Mouse (Mus musculus): ENCODE results near the gene Prdm8. TPM values are rescaled to one million over a fixed set of nuclear protein-coding genes. Genes with fewer than 3 reads are reported as not detected.

Gene Prdm8
- not detected in 2 replicates for polyA plus RNA-seq (2016; fragmentation: Nextera tagmentation; extraction: Ambion mirVana)

DNA sequence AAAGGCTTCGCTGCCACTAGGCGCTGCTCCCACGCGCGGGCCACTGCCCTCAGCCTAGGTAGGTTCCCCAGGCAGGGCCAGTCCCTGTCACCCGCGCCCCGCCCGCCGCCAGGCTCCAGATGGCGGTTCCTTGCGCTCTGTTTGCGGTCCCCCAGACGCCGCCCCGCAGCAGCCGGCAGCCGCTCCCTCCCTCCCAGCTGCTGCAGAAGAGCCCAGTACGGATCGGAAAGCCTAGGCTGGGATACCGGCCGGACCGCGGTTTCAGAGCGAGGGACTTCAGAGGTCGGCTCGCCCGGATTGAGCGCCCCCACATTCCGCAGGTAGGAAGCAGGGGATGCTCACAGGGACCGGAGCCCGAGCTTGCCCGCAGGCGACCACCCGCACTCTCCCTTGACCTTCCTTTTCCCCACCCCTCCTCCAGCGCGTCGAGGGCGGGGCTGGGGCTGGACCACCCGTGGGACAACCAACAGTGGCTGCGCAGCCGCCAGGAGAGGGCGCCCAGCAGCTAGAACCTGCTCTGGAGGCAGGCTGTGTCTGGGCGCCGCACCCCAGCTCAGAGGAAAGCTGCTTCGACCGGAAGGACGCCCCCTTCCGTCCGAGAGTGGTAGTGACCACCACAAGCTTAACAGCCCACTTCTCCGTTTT, at the start of gene Prdm8:
Prdm8 (plus strand) TSS at position 19 of the 645 bp plus-strand sequence.
- no peak within 1 kb of the TSS for H3K27ac ChIP-seq (ENCODE audit: poor library complexity, severe bottlenecking)
- peak within 1 kb of the TSS; percentile 84 for H3K4me2 ChIP-seq
- no peaks in the 10 kb centered on the region for H3K9me3 ChIP-seq (replicated peaks)
- H3K9ac ChIP-seq: peak within 1 kb of the TSS; percentile 49
- 0% methylated on average over 43 of the region's 51 CpGs for WGBS
- H3K36me3 ChIP-seq: no peaks in the 10 kb centered on the region
- peaks cover 36% of the 10 kb centered on the region for H3K4me1 ChIP-seq (replicated peaks)
- peak within 1 kb of the TSS; percentile 60 for H3K4me3 ChIP-seq
- H3K27me3 ChIP-seq (replicated peaks): peaks cover 62% of the 10 kb centered on the region
- ATAC-seq (ENCODE audit: insufficient number of reproducible peaks, low FRiP score): peak; percentile 90

GRCm38 (mm10) chr5:98127074-98127473, 39.9 kb upstream of the Prdm8 start:
- Histone ChIP-seq H3K9me3 (replicated peaks) (no peaks in the 10 kb centered on the region), H3K36me3 (no peaks in the 10 kb centered on the region), H3K4me2 (no peak overlapping the region), H3K9ac (no peak overlapping the region), H3K4me3 (no peak overlapping the region), H3K27ac (ENCODE audit: poor library complexity, severe bottlenecking) (no peak overlapping the region), H3K27me3 (replicated peaks) (no peaks in the 10 kb centered on the region), H3K4me1 (replicated peaks) (no peaks in the 10 kb centered on the region)
- 76% methylated on average over 3 of the region's 3 CpGs for WGBS
- no peak for ATAC-seq (ENCODE audit: insufficient number of reproducible peaks, low FRiP score)

DNA sequence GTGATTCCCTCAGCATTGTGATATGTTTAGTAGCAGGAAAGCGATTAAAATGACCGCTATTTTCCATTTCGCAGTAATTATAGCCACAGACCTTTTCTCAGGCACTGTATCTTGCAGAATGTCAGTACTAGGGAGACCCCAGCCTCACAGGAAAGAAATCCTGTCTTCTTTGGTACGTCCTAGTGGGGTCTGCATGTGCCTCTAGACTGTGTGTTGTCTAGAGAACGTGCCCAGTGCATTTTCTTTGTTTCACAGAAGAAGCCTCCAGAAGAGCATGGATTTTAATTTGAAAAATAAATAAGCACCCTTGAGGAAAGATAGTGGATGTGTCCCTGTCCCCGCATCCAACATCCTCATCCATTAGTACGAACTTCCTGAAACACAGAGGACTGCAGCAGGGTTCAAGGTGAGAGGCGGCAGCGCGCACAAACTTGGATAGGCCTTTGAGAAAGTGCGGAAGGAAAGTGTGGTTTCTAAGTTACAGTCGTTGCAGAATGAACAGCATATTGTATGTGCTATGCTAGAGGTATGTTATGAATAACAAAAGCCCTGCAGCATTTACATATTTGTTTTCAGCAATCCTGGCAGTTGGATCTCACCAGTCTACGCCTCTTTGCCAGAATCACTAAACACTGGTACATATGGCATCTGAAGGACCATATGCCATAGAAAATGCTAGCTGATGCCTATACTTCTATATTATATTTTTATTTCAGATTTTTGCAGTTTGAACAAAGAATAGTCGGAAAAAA, 28.3 kb upstream of the Prdm8 start:
- WGBS: 76% methylated on average over 14 of the region's 14 CpGs
- no peak for ATAC-seq (ENCODE audit: insufficient number of reproducible peaks, low FRiP score)
- Histone ChIP-seq H3K4me2 (no peak overlapping the region), H3K4me1 (replicated peaks) (no peaks in the 10 kb centered on the region), H3K27me3 (replicated peaks) (no peaks in the 10 kb centered on the region), H3K9ac (no peak overlapping the region), H3K4me3 (no peak overlapping the region), H3K36me3 (no peaks in the 10 kb centered on the region), H3K9me3 (replicated peaks) (no peaks in the 10 kb centered on the region), H3K27ac (ENCODE audit: poor library complexity, severe bottlenecking) (no peak overlapping the region)

GRCm38 (mm10) chr5:98139297-98139660, 27.7 kb upstream of the Prdm8 start:
- Histone ChIP-seq H3K9me3 (replicated peaks) (no peaks in the 10 kb centered on the region), H3K27me3 (replicated peaks) (no peaks in the 10 kb centered on the region), H3K27ac (ENCODE audit: poor library complexity, severe bottlenecking) (no peak overlapping the region), H3K9ac (no peak overlapping the region), H3K4me3 (no peak overlapping the region), H3K4me2 (no peak overlapping the region), H3K4me1 (replicated peaks) (no peaks in the 10 kb centered on the region), H3K36me3 (no peaks in the 10 kb centered on the region)
- no peak for ATAC-seq (ENCODE audit: insufficient number of reproducible peaks, low FRiP score)
- 77% methylated on average over 3 of the region's 3 CpGs for WGBS

- Histone ChIP-seq H3K4me1 (replicated peaks) (no peaks in the 10 kb centered on the region), H3K9me3 (replicated peaks) (no peaks in the 10 kb centered on the region), H3K27ac (ENCODE audit: poor library complexity, severe bottlenecking) (no peak overlapping the region), H3K27me3 (replicated peaks) (no peaks in the 10 kb centered on the region), H3K36me3 (no peaks in the 10 kb centered on the region), H3K4me2 (no peak overlapping the region), H3K9ac (no peak overlapping the region), H3K4me3 (no peak overlapping the region)
- no peak for ATAC-seq (ENCODE audit: insufficient number of reproducible peaks, low FRiP score)
- WGBS: 54% methylated on average over 3 of the region's 3 CpGs
Measured at GRCm38 (mm10) chr5:98146895-98147294, 20.1 kb upstream of the Prdm8 start.

- Histone ChIP-seq H3K36me3 (no peaks in the 10 kb centered on the region), H3K27ac (ENCODE audit: poor library complexity, severe bottlenecking) (no peak overlapping the region), H3K9ac (no peak overlapping the region), H3K27me3 (replicated peaks) (peaks cover 50% of the 10 kb centered on the region), H3K9me3 (replicated peaks) (no peaks in the 10 kb centered on the region), H3K4me2 (peak overlapping the region; percentile 84), H3K4me1 (replicated peaks) (peaks cover 35% of the 10 kb centered on the region), H3K4me3 (peak overlapping the region; percentile 60; the same call in 1 of the 2 replicates)
- ATAC-seq (ENCODE audit: insufficient number of reproducible peaks, low FRiP score): no peak
- whole genome bisulfite sequencing: 2% methylated on average over 15 of the region's 15 CpGs
Measured at GRCm38 (mm10) chr5:98166116-98166515, 882 bp upstream of the Prdm8 start.

GRCm38 (mm10) chr5:98168356-98169285, 1.6 kb downstream of the Prdm8 start:
- Histone ChIP-seq H3K4me3 (peak overlapping the region; percentile 60), H3K9ac (peak overlapping the region; percentile 38; the same call in 1 of the 2 replicates), H3K27ac (ENCODE audit: poor library complexity, severe bottlenecking) (no peak overlapping the region), H3K9me3 (replicated peaks) (no peaks in the 10 kb centered on the region), H3K4me1 (replicated peaks) (peaks cover 42% of the 10 kb centered on the region), H3K4me2 (peak overlapping the region; percentile 84), H3K36me3 (no peaks in the 10 kb centered on the region), H3K27me3 (replicated peaks) (peaks cover 75% of the 10 kb centered on the region)
- WGBS: under 1% methylated on average over 37 of the region's 37 CpGs
- ATAC-seq (ENCODE audit: insufficient number of reproducible peaks, low FRiP score): no peak

DNA sequence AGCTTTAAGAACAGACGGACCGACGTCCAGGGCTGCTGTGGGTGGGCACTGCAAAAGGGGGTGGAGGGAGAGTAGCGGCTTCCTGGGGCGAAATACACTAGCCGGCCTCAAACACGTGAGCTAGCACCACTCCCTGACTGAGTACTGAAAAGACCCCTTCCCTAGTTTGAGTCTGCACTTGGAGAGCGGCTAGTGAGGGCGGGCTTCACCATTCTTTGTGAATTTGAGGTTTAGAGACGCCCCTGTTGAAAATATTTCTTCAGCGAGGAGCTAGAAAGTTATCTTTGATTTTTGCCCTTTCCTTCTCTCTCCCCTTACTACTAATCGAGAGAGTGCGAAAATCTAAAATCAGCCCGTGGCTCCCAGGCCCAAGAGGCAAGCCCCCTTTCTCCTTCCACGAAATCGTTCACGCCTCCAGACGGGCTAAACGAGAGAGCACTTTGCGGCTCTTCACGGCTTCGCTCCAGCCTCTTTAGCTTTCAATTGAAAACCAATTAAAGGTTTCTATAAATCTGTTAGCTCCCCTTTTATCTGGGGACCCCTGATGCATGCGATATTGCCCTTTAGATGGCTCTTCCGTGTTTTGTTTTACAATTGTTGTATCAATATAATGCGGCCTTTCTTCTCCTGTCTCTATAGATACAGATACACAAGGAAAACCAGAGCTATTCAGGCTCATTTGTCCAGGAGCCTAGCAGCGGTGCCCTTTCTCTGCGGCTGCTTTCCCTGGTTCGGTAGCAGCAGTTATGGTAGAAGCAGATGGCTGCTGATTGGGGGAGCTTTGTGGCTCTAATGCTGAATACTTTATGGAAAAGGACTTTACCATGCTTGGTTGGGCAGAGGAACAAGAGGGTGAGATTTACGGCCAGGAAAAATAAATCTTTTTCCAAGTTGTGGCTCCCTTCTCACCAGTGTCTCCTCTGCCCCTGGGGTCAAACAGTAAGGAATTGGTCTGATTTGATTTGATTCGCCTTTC, 2.7 kb downstream of the Prdm8 start:
- Histone ChIP-seq H3K36me3 (no peaks in the 10 kb centered on the region), H3K4me3 (peak overlapping the region; percentile 60), H3K9ac (no peak overlapping the region), H3K4me1 (replicated peaks) (peaks cover 42% of the 10 kb centered on the region), H3K27me3 (replicated peaks) (peaks cover 80% of the 10 kb centered on the region), H3K27ac (ENCODE audit: poor library complexity, severe bottlenecking) (no peak overlapping the region), H3K9me3 (replicated peaks) (no peaks in the 10 kb centered on the region), H3K4me2 (peak overlapping the region; percentile 84)
- 2% methylated on average over 30 of the region's 30 CpGs for WGBS
- no peak for ATAC-seq (ENCODE audit: insufficient number of reproducible peaks, low FRiP score)

- H3K36me3 ChIP-seq: no peaks in the 10 kb centered on the region
- H3K4me1 ChIP-seq (replicated peaks): peaks cover 34% of the 10 kb centered on the region
- no peaks in the 10 kb centered on the region for H3K9me3 ChIP-seq (replicated peaks)
- H3K4me3 ChIP-seq: no peak overlapping the region
- H3K4me2 ChIP-seq: no peak overlapping the region
- no peak for ATAC-seq (ENCODE audit: insufficient number of reproducible peaks, low FRiP score)
- no peak overlapping the region for H3K27ac ChIP-seq (ENCODE audit: poor library complexity, severe bottlenecking)
- H3K27me3 ChIP-seq (replicated peaks): peaks cover 83% of the 10 kb centered on the region
- WGBS: 11% methylated on average over 9 of the region's 9 CpGs
- H3K9ac ChIP-seq: no peak overlapping the region
Measured at GRCm38 (mm10) chr5:98171651-98172230, 4.7 kb downstream of the Prdm8 start.

Data from heart, embryonic 12.5 days (tissue).